ENCODE assay signal across 13 mouse cellular contexts in genomic region chr4:95133815-95134214, GRCm38 (mm10).
DNase-seq lines count a peak whose midpoint lies in the region; ATAC-seq lines count a peak whose summit lies in the region.
"Had no signal": no experiment of that assay in that cellular context is flagged by ENCODE, and none has a peak within 500 bp of the region (broad histone marks: within the 10 kb centered on the region; RNA-seq: fewer than 3 reads in every experiment).

No protein-coding gene starts in this region.

- 24% methylated on average over 3 of the region's 3 CpGs for WGBS in neural tube, embryonic 11.5 days
- 24% methylated on average over 3 of the region's 3 CpGs for WGBS in neural tube, embryonic 15.5 days

- peak; percentile 77 to 79 for DNase-seq in cerebellum, postnatal 14 days
- DNase-seq in cerebellum, adult 18-20 months = no peak
- peak; percentile 21 for DNase-seq in neural tube, embryonic 11.5 days (ENCODE audit: low spot score)
- peak; percentile 42 to 70 for DNase-seq in kidney, postnatal 25 days
- no peak for DNase-seq in urinary bladder, postnatal 25 days (ENCODE audit: low spot score)
- DNase-seq in left cerebral cortex, adult 9 months (ENCODE audit: low spot score in 2 of 2) = no peak
- DNase-seq: heart, adult 11 months; heart, postnatal 10 days; right cerebral cortex, postnatal 4 days had no signal

- no peak overlapping the region for H3K4me3 ChIP-seq in neural tube, embryonic 11.5 days (ENCODE audit: low read depth, low read length)
- no peak overlapping the region for H3K4me3 ChIP-seq in neural tube, embryonic 15.5 days (replicated peaks)
- H3K4me3 ChIP-seq: limb, embryonic 15.5 days; megakaryocyte, embryonic 14.5 days had no signal

- H3K9ac ChIP-seq in neural tube, embryonic 11.5 days (ENCODE audit: low read length) = no peak overlapping the region
- H3K9ac ChIP-seq in neural tube, embryonic 15.5 days (replicated peaks) = no peak overlapping the region
- H3K9ac ChIP-seq: limb, embryonic 15.5 days had no signal

- H3K27ac ChIP-seq in neural tube, embryonic 11.5 days (ENCODE audit: low read depth, low read length) = no peak overlapping the region
- no peak overlapping the region for H3K27ac ChIP-seq in neural tube, embryonic 15.5 days (replicated peaks)
- H3K27ac ChIP-seq: limb, embryonic 15.5 days had no signal

- no peak for ATAC-seq in neural tube, embryonic 11.5 days (ENCODE audit: insufficient read depth, low FRiP score, low TSS enrichment)
- ATAC-seq in neural tube, embryonic 15.5 days (ENCODE audit: low FRiP score) = no peak
- no peak for ATAC-seq in granulocyte monocyte progenitor cell, adult 5-6 weeks (replicated peaks; ENCODE audit: poor library complexity, severe bottlenecking)

- H3K36me3 ChIP-seq in neural tube, embryonic 11.5 days (ENCODE audit: control insufficient read depth, insufficient read depth, low read length) = no peaks in the 10 kb centered on the region
- no peaks in the 10 kb centered on the region for H3K36me3 ChIP-seq in neural tube, embryonic 15.5 days
- H3K36me3 ChIP-seq: limb, embryonic 15.5 days had no signal

- peaks cover 9% of the 10 kb centered on the region; the same call in 1 of the 2 replicates for H3K4me1 ChIP-seq in neural tube, embryonic 11.5 days (ENCODE audit: control insufficient read depth, insufficient read depth, low read length)
- H3K4me1 ChIP-seq in neural tube, embryonic 15.5 days = peaks cover 31% of the 10 kb centered on the region

- no peaks in the 10 kb centered on the region for H3K27me3 ChIP-seq in neural tube, embryonic 11.5 days (ENCODE audit: control insufficient read depth, insufficient read depth, low read length)
- H3K27me3 ChIP-seq in neural tube, embryonic 15.5 days (replicated peaks) = no peaks in the 10 kb centered on the region
- H3K27me3 ChIP-seq: limb, embryonic 15.5 days; megakaryocyte, embryonic 14.5 days had no signal

- H3K4me2 ChIP-seq in neural tube, embryonic 11.5 days (ENCODE audit: low read depth) = no peak overlapping the region
- no peak overlapping the region for H3K4me2 ChIP-seq in neural tube, embryonic 15.5 days
- H3K4me2 ChIP-seq: limb, embryonic 15.5 days had no signal

- no peaks in the 10 kb centered on the region for H3K9me3 ChIP-seq in neural tube, embryonic 11.5 days (ENCODE audit: control insufficient read depth, low read length)
- no peaks in the 10 kb centered on the region for H3K9me3 ChIP-seq in neural tube, embryonic 15.5 days (replicated peaks)
- H3K9me3 ChIP-seq: limb, embryonic 15.5 days; megakaryocyte, embryonic 14.5 days had no signal

Comparison
In these comparisons a context has a peak if more than half of its experiments do, and no peak if none do; other contexts are left out.
1. DNase-seq: peak in cerebellum, postnatal 14 days (2 of 2), neural tube, embryonic 11.5 days (single experiment) and kidney, postnatal 25 days (2 of 2); none in cerebellum, adult 18-20 months (0 of 2), urinary bladder, postnatal 25 days (single experiment) and left cerebral cortex, adult 9 months (0 of 2).